Mouse (Mus musculus): ENCODE measurements around the gene Fcer2a. TPM values are rescaled to one million over a fixed set of nuclear protein-coding genes. Genes with fewer than 3 reads are reported as not detected.

Gene Fcer2a
- polyA plus RNA-seq, 1 experiment from 2014 or later: 0.32 TPM

DNA sequence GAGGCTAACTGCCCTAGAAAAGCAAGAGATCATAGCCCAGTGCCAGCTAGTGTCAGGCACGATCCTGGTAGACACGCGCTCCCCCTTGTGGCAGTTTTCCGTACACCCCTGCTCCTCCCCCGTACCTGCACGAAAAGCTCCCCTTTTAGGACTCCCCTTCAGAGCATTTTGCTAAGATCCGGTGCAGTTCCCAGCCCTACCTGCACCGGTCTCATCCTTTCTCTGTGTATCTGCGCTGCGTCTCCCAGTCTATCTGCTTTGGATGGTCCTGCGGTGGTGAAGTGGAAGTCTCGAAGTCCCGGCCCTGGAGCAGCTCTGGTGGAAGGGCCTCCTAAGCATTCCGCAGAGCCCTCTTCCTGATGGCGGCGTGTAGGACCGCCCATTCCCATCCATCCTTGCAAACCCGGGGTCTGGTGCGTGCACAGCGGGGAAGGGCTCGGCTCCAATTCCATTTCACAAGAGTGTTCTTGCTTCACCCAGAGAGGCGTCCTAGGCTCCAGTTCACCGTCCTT lies 21.9 kb downstream of the Fcer2a start, which contains the start of gene Fcor:
Gene Fcor (minus strand): TSS at position 383 of the 512 bp plus-strand sequence.
- Histone ChIP-seq H3K27me3 (replicated peaks; ENCODE audit: low read depth, poor library complexity, severe bottlenecking) (no peaks in the 10 kb centered on the region), H3K4me3 (peak within 1 kb of the TSS; percentile 64), H3K36me3 (replicated peaks) (no peaks in the 10 kb centered on the region), H3K4me1 (peaks cover 10% of the 10 kb centered on the region), H3K9me3 (no peaks in the 10 kb centered on the region), H3K27ac (replicated peaks) (peak within 1 kb of the TSS; percentile 84)
- under 1% methylated on average over 23 of the region's 23 CpGs for WGBS
- DNase-seq (ENCODE audit: low spot score): peak; percentile 87

DNA sequence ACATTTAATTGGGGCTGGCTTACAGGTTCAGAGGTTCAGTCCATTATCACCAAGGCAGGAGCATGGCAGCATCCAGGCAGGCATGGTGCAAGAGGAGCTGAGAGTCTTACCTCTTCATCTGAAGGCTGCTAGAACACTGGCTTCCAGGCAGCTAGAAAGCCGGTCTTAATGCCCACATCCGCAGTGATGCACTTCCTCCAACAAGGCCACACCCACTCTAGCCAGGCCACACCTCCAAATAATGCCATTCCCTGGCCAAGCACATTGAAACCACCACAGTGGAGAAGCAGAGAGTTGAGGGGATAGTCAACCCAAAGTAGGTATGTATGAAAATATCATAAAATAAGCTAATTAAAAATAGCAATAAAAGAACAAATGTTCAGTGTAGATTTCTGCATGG lies 23.6 kb downstream of the Fcer2a start:
- no peak for DNase-seq (ENCODE audit: low spot score)
- H3K4me3 ChIP-seq: no peak overlapping the region
- H3K36me3 ChIP-seq (replicated peaks): no peaks in the 10 kb centered on the region
- 85% methylated on average over 2 of the region's 2 CpGs for WGBS
- H3K27me3 ChIP-seq (replicated peaks; ENCODE audit: low read depth, poor library complexity, severe bottlenecking): no peaks in the 10 kb centered on the region
- H3K27ac ChIP-seq (replicated peaks): no peak overlapping the region
- no peaks in the 10 kb centered on the region for H3K9me3 ChIP-seq
- peaks cover 7% of the 10 kb centered on the region for H3K4me1 ChIP-seq

DNA sequence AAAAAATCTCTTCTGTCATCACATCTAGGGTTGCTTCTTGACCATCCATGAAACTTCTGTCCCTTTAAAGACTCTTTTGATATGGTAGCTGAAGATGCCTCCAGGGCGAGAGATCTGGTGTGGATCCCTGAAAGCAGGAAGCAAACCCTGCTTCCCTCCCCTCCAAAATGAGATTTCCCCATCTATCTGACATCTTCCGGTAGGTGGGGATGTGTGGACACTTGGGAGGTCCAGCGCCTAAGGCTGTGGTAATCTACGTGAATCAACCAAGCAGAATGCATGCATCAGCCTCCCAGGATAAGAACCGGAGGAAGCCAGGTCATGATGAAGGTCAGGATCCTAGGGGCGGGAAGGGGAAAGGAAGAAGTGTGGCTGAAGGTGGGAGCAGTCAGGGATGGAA lies 28.5 kb downstream of the Fcer2a start, which contains the start of gene Mcemp1:
Gene Mcemp1 (plus strand): TSS at position 248 of the 400 bp plus-strand sequence.
- Histone ChIP-seq H3K4me1 (no peaks in the 10 kb centered on the region), H3K4me3 (no peak within 1 kb of the TSS), H3K27ac (replicated peaks) (no peak within 1 kb of the TSS), H3K27me3 (replicated peaks; ENCODE audit: low read depth, poor library complexity, severe bottlenecking) (no peaks in the 10 kb centered on the region), H3K36me3 (replicated peaks) (no peaks in the 10 kb centered on the region), H3K9me3 (no peaks in the 10 kb centered on the region)
- WGBS: 70% methylated on average over 6 of the region's 6 CpGs
- DNase-seq (ENCODE audit: low spot score): no peak

DNA sequence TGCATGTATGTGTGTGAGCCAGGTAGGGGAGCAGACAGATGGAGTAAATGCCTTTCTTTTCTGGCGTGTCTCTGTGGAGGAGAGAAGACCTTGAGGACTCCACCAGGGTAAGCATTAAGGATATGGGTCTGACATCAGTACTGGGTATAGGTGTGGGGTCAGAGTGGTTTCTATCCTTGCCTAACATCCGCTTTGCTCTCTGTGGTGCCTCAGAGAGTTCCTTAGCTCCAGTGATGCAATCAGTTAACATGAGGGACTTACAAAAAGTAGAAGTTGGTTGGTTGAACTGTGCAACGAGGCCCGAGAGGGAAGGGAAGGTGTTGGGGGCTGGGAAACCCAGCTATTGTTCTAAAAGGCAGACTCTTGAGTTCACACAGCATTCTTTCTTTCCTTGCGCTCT lies 29.6 kb downstream of the Fcer2a start:
- Histone ChIP-seq H3K4me3 (no peak overlapping the region), H3K27me3 (replicated peaks; ENCODE audit: low read depth, poor library complexity, severe bottlenecking) (no peaks in the 10 kb centered on the region), H3K27ac (replicated peaks) (no peak overlapping the region), H3K4me1 (no peaks in the 10 kb centered on the region), H3K9me3 (no peaks in the 10 kb centered on the region), H3K36me3 (replicated peaks) (no peaks in the 10 kb centered on the region)
- no peak for DNase-seq (ENCODE audit: low spot score)
- WGBS: 75% methylated on average over 5 of the region's 5 CpGs

DNA sequence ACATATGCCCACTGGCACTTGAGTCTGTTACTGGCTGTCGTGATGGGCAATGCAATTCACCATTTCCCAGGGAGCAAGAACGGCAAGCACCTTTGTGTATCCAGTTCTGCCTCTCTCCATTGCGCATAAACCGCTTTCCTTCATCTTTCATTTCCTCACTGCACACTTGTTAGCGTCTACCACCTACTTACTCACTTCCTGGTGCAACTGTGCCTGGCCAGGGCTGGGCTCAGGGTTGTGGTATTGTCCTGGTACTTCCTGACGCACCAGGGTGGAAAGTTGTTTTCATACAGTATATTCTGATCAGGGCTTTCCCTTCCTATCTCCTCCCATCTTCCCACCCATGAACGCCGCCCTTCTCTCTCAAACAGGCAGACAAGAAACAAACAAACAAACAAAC lies 33.1 kb downstream of the Fcer2a start:
- no peaks in the 10 kb centered on the region for H3K36me3 ChIP-seq (replicated peaks)
- no peak overlapping the region for H3K4me3 ChIP-seq
- no peaks in the 10 kb centered on the region for H3K27me3 ChIP-seq (replicated peaks; ENCODE audit: low read depth, poor library complexity, severe bottlenecking)
- 84% methylated on average over 8 of the region's 8 CpGs for WGBS
- H3K4me1 ChIP-seq: peaks cover 13% of the 10 kb centered on the region
- DNase-seq (ENCODE audit: low spot score): no peak
- no peak overlapping the region for H3K27ac ChIP-seq (replicated peaks)
- no peaks in the 10 kb centered on the region for H3K9me3 ChIP-seq

DNA sequence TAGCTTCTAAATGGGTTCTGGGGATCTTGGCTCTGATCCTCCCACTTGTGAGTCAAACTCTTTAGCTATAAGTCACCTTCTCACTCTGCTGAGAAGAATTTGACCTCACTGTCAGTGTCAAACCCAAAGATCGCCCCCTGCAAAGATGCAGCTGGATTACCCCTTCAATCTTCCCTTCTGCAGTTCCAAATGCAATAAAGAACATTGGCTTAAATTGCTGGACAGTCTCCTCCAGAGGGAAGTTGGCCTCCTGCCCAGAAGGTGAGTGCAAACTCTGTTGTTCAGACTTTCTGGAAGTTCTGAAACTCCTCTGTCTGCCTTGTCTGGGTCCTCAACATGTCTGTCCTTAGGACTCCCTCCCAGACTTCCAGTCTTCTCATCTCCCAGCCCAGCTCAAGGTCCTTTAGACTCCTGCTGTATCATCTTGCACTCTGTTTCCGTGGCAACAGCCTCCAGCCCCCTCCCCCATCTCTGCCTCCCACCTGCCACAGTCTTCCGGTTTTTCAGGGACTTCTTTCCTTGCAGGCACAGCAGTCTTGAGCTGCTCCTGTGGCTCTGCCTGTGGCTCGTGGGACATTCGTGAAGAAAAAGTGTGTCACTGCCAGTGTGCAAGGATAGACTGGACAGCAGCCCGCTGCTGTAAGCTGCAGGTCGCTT lies 37.1 kb downstream of the Fcer2a start:
- H3K4me1 ChIP-seq: peaks cover 13% of the 10 kb centered on the region
- H3K9me3 ChIP-seq: no peaks in the 10 kb centered on the region
- no peaks in the 10 kb centered on the region for H3K27me3 ChIP-seq (replicated peaks; ENCODE audit: low read depth, poor library complexity, severe bottlenecking)
- peak; percentile 62 for DNase-seq (ENCODE audit: low spot score)
- peak overlapping the region; percentile 36 for H3K4me3 ChIP-seq
- no peaks in the 10 kb centered on the region for H3K36me3 ChIP-seq (replicated peaks)
- no peak overlapping the region for H3K27ac ChIP-seq (replicated peaks)
- 25% methylated on average over 7 of the region's 7 CpGs for WGBS

DNA sequence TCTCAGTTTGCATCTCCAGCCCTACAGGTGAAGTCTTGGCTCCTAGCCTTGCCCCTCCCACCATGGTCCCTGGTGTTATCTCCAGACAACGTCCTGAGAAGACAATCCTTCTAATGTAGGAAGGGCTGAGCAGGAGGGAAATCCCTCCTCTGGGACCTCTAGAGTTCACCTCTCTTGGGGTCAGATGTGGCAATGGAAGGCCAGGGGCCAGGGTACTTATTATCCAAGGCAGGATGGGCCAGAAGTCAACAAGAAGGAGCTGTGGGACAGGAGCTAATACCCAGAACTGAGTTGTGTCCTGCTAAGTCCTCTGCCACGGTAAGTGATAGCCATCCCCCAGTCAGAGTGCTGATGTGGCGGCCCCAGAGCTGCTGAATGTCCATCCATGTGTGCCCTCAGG lies 38.4 kb downstream of the Fcer2a start, which contains the start of gene Retn:
Gene Retn (plus strand): TSS at position 245 of the 400 bp plus-strand sequence.
- peaks cover 13% of the 10 kb centered on the region for H3K4me1 ChIP-seq
- WGBS: 76% methylated on average over 3 of the region's 3 CpGs
- H3K9me3 ChIP-seq: no peaks in the 10 kb centered on the region
- H3K4me3 ChIP-seq: no peak within 1 kb of the TSS
- H3K27me3 ChIP-seq (replicated peaks; ENCODE audit: low read depth, poor library complexity, severe bottlenecking): no peaks in the 10 kb centered on the region
- no peaks in the 10 kb centered on the region for H3K36me3 ChIP-seq (replicated peaks)
- no peak for DNase-seq (ENCODE audit: low spot score)
- H3K27ac ChIP-seq (replicated peaks): no peak within 1 kb of the TSS

DNA sequence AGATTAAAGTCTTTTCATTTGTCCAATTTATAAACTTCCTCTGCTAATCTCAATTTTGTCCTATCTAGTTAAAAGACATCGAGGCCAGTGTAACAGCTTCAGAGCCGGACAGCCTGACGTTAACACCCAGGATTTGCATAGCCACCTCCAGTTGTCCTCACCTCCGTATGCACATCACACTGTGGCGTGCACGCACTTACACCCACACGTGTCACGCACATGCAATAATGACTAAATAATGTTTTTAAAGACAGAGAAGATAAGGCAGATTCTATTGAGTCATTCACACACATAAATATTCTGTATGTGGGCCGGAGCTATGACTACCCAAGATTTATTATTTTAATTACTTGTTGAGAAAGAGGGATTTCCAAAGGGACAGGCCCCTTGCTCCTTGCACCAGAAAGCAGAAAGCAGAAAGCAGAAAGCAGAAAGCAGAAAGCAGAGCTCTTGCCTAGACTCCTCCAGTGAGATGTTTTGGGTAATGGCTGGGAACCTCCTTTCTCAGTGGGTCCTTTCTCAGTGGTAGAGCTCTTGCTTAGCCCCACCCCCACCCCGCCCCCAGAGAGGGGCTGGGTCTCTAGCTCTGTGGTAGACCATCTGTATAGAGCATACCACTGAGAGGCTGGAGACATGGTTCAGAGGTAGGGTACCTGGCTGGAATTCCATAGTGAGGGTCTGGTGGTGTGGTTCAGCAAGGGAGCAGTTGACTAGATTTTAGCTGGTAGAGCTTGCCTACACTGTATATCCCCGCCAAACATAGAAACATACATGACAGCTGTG lies 39.1 kb downstream of the Fcer2a start:
- H3K4me1 ChIP-seq: peaks cover 13% of the 10 kb centered on the region
- H3K4me3 ChIP-seq: no peak overlapping the region
- no peaks in the 10 kb centered on the region for H3K27me3 ChIP-seq (replicated peaks; ENCODE audit: low read depth, poor library complexity, severe bottlenecking)
- no peaks in the 10 kb centered on the region for H3K36me3 ChIP-seq (replicated peaks)
- DNase-seq (ENCODE audit: low spot score): no peak
- 76% methylated on average over 11 of the region's 11 CpGs for WGBS
- no peak overlapping the region for H3K27ac ChIP-seq (replicated peaks)
- no peaks in the 10 kb centered on the region for H3K9me3 ChIP-seq

DNA sequence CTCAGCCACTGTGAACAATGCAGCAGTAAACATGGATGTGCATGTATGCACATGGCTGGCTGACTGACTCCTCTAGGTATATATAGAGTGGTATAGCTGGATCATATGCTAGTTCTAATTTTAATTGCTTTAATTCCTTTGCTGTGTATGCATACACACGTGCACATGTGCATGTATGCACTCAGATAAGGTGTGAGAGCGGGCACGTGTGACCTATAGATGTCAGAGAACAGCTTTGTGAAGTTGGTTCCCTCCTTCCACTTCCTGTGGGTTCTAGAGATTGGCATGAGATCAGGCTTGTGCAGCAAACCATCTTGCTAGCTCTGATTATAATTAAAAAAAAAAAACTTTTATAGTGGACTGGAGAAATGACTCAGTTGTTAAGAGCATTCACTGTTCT lies 41.1 kb downstream of the Fcer2a start:
- Histone ChIP-seq H3K4me3 (no peak overlapping the region), H3K27me3 (replicated peaks; ENCODE audit: low read depth, poor library complexity, severe bottlenecking) (no peaks in the 10 kb centered on the region), H3K36me3 (replicated peaks) (no peaks in the 10 kb centered on the region), H3K4me1 (peaks cover 17% of the 10 kb centered on the region), H3K9me3 (no peaks in the 10 kb centered on the region), H3K27ac (replicated peaks) (no peak overlapping the region)
- no peak for DNase-seq (ENCODE audit: low spot score)
- WGBS: 63% methylated on average over 3 of the region's 3 CpGs

DNA sequence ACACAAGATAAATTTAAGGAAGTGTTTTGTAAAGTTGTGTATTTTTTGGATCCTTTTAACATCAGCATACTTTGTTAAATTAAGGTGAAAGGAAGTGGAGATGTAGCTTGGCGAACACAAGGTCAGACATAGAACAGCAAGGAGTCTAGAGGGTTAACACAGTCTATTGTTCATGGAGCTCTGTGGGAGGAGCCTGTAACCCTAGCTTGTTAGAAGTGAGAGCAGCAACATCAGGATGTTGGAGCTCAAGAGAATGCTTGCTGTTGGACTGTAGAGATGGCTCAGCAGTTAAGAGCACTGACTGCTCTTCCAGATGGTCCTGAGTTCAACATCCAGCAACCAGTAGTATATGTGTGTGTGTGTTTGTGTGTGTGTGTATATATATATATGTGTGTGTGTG lies 45.0 kb downstream of the Fcer2a start:
- H3K4me3 ChIP-seq: no peak overlapping the region
- H3K4me1 ChIP-seq: peaks cover 5% of the 10 kb centered on the region; the same call in 1 of the 2 replicates
- no peak overlapping the region; the same call in 1 of the 2 replicates for H3K27ac ChIP-seq (replicated peaks)
- 42% methylated on average over 1 of the region's 1 CpGs for WGBS
- DNase-seq (ENCODE audit: low spot score): no peak
- H3K9me3 ChIP-seq: no peaks in the 10 kb centered on the region
- no peaks in the 10 kb centered on the region for H3K27me3 ChIP-seq (replicated peaks; ENCODE audit: low read depth, poor library complexity, severe bottlenecking)
- H3K36me3 ChIP-seq (replicated peaks): no peaks in the 10 kb centered on the region

DNA sequence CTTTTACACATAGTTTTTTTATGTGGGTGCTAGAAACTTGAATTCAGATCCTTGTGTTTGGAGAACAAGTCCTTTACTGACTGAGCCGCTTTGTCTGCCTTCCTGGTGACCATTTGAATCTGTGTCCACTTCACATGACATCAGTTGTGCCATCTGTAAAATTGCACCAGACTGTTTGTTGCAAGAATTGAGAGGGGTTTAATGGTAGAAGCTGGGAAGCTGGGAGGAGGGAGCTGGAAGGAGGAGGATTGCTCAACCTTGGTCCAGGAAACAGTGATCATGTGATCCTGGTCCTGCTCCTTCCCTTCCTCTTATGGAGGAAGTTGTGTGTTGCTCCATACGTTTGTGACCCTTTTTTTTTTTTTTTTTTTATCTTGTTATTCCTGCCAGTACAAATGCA lies 45.7 kb downstream of the Fcer2a start:
- 76% methylated on average over 2 of the region's 2 CpGs for WGBS
- H3K27me3 ChIP-seq (replicated peaks; ENCODE audit: low read depth, poor library complexity, severe bottlenecking): no peaks in the 10 kb centered on the region
- H3K27ac ChIP-seq (replicated peaks): no peak overlapping the region
- no peaks in the 10 kb centered on the region for H3K9me3 ChIP-seq
- H3K4me3 ChIP-seq: no peak overlapping the region
- peaks cover 5% of the 10 kb centered on the region; the same call in 1 of the 2 replicates for H3K4me1 ChIP-seq
- H3K36me3 ChIP-seq (replicated peaks): no peaks in the 10 kb centered on the region
- no peak for DNase-seq (ENCODE audit: low spot score)

DNA sequence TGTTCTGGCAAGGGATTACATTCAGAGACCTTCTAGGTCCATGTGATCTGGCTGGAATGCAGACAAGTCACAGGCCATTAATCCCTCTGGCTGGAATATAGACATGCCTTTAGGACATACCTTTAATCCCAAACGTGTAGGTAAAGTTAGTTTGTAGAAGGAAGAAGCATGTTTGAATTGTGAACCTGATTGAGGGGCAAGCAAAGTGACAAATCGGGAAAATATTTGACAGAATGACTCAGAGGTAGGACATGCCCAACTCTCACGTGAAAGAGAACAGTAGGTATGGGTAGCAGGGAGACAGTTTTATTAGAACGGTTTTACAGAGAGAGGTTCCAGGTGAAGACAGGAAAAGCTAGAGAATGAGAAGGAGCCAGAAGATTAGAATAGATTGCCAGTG lies 46.4 kb downstream of the Fcer2a start:
- Histone ChIP-seq H3K36me3 (replicated peaks) (no peaks in the 10 kb centered on the region), H3K9me3 (no peaks in the 10 kb centered on the region)
- 80% methylated on average over 4 of the region's 4 CpGs for WGBS

More for the DNA sequence above, 46.4 kb downstream of the Fcer2a start:
- no peak overlapping the region for H3K4me3 ChIP-seq
- H3K4me1 ChIP-seq: peaks cover 5% of the 10 kb centered on the region; the same call in 1 of the 2 replicates
- H3K27ac ChIP-seq (replicated peaks): no peak overlapping the region
- H3K27me3 ChIP-seq (replicated peaks; ENCODE audit: low read depth, poor library complexity, severe bottlenecking): no peaks in the 10 kb centered on the region
- DNase-seq (ENCODE audit: low spot score): no peak

Data from embryonic facial prominence, embryonic 10.5 days (tissue).